Mouse (Mus musculus) limb, embryonic 11.5 days (tissue): ENCODE results near the gene Rpf2. TPM values are rescaled to one million over a fixed set of nuclear protein-coding genes. Genes with fewer than 3 reads are reported as not detected.

Source experiments
- ATAC-seq: fragments of 200-750 bp; cut with Nextera tagmentation; 2 replicates; pipeline ENCODE4 v1.8.0; 2017; ENCODE audit warnings: low read depth; ENCODE audit not compliant: insufficient number of reproducible peaks, low FRiP score, low TSS enrichment
- DNase-seq: peaks from one replicate; pipeline ENCODE4 v3.0.0-alpha.2; 2015; ENCODE audit warnings: low spot score
- H3K27ac ChIP-seq: fragments of 300-500 bp; sonication (generic); replicated peaks from 2 replicates; pipeline ENCODE4 v1.5.1; 2014; ENCODE audit warnings: low read depth, mild to moderate bottlenecking, low read length
- H3K27me3 ChIP-seq: fragments of 300-500 bp; sonication (generic); 2 replicates; pipeline ENCODE4 v1.6.1; 2014; ENCODE audit warnings: mild to moderate bottlenecking, low read length, mixed read lengths; ENCODE audit not compliant: control insufficient read depth, insufficient read depth
- H3K36me3 ChIP-seq: fragments of 300-500 bp; sonication (generic); 2 replicates; pipeline ENCODE4 v1.6.1; 2014; ENCODE audit warnings: mild to moderate bottlenecking, low read length, moderate library complexity, mixed read lengths; ENCODE audit not compliant: control insufficient read depth, insufficient read depth
- H3K4me1 ChIP-seq: fragments of 300-500 bp; sonication (generic); 2 replicates; pipeline ENCODE4 v1.6.1; 2014; ENCODE audit warnings: low read length, mixed read lengths; ENCODE audit not compliant: control insufficient read depth, insufficient read depth
- H3K4me2 ChIP-seq: fragments of 300-500 bp; sonication (generic); 2 replicates; pipeline ENCODE4 v1.6.1; 2014; ENCODE audit warnings: low read depth, mild to moderate bottlenecking, moderate library complexity; ENCODE audit not compliant: severe bottlenecking
- H3K4me3 ChIP-seq: fragments of 300-500 bp; sonication (generic); 2 replicates; pipeline ENCODE4 v1.5.1; 2014; ENCODE audit warnings: low read depth, low read length
- H3K9ac ChIP-seq: fragments of 300-500 bp; sonication (generic); 2 replicates; pipeline ENCODE4 v1.6.1; 2014; ENCODE audit warnings: mild to moderate bottlenecking, low read length
- H3K9me3 ChIP-seq: fragments of 300-500 bp; sonication (generic); 2 replicates; pipeline ENCODE4 v1.6.1; 2016; ENCODE audit warnings: low read length; ENCODE audit not compliant: control insufficient read depth
- WGBS: fragments of 180-500 bp; shearing (Covaris S2); extraction: QIAGEN DNeasy Blood & Tissue Kit; methylation state at CpG from one replicate; pipeline ENCODE4 v1.1.7; 2014; 5-methylcytosine and 5-hydroxymethylcytosine counted together
- polyA plus RNA-seq: library from polyadenylated mRNA; unstranded; fragments of >200 nt; fragmentation: Nextera tagmentation; extraction: Ambion mirVana; gene quantifications from 2 replicates; pipeline ENCODE4 v1.2.1, GENCODE M21; 2014

Gene Rpf2
- polyA plus RNA-seq, result 74.8 and 76.4 TPM in 2 replicates

DNA sequence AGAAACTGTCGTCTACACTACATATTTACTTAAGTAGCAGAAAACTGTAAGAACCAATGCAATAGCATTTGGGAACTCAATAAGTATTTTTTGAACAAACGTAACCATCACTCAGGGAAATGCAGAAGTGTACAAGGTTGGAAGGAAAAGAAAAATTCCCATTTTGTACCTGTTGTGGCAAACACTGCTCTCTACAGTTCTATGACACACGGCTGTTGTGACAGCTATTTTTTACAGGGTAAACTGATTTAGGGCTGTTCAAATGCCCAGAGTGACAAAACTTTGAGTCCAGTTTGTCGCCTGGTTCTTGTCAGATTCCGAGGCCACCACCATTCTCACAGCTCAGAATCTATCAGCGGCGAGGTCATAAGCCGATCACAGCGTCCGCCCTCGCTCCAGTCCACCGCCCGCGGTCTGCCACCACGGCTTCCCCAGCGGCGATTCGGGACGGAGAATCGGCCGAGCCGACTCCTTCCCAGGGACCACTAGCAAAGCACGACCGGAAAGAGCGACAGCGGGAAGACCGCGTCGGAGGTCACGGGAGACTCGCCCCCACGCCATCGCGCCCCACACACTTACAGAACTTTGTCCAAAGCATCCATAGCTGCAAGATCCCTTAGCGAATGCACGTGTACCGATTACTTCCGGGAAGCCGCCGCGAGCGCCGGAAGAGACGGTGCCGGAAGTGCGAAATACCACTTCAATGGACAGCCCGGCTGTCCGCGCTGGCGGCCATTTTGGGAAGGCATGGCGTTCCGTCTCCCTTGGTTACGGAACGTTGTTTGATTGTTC is at the start of gene Rpf2:
Rpf2 (minus strand) TSS at position 663 of the 792 bp plus-strand sequence.
- Histone ChIP-seq H3K27ac (0 out of 2 replicates have a peak within 1 kb of the TSS, but pooled peaks have one; percentile 30), H3K4me1 (no peaks in the 10 kb centered on the region), H3K27me3 (no peaks in the 10 kb centered on the region), H3K9ac (peak within 1 kb of the TSS; percentile 63), H3K36me3 (peaks cover 33% of the 10 kb centered on the region), H3K4me3 (peak within 1 kb of the TSS; percentile 59), H3K9me3 (no peaks in the 10 kb centered on the region), H3K4me2 (peak within 1 kb of the TSS; percentile 62)
- WGBS, result under 1% methylated on average over 54 of the region's 54 CpGs
- ATAC-seq (peak; percentile 88), DNase-seq (peak; percentile 91)

GRCm38 (mm10) chr10:40292640-40293039 is 45.8 kb upstream of the Rpf2 start:
- 96% methylated on average over 6 of the region's 6 CpGs for WGBS
- DNase-seq, result no peak

DNA sequence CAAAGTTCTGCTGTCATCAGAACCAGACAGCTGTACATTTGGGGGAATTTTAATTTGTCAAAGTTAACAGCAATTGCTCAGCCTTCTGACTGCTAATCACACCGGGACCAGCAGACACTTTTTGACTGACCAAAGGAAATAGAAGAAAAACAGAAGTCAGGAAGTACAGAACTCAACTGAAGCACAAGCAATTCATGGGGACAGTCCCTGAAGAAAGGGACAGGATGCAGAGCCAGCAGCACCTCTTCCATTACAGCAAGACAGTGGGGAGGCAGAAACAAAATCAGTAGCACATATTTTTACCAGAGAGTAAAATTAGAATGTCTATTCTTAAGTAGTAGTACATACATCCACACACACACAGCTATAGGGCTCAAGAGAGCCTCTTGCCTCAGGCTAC is 39.9 kb upstream of the Rpf2 start:
- Histone ChIP-seq H3K4me1 (no peaks in the 10 kb centered on the region), H3K4me2 (no peak overlapping the region), H3K9ac (no peak overlapping the region), H3K4me3 (no peak overlapping the region), H3K27me3 (no peaks in the 10 kb centered on the region), H3K36me3 (peaks cover 11% of the 10 kb centered on the region; the same call in 1 of the 2 replicates), H3K27ac (no peak overlapping the region), H3K9me3 (no peaks in the 10 kb centered on the region)
- no peak for ATAC-seq
- no peak for DNase-seq
- WGBS, result 95% methylated on average over 1 of the region's 1 CpGs

More at GRCm38 (mm10) chr10:40292640-40293039, 45.8 kb upstream of the Rpf2 start:
- H3K9ac ChIP-seq, result no peak overlapping the region
- H3K4me2 ChIP-seq, result no peak overlapping the region
- ATAC-seq, result no peak
- no peaks in the 10 kb centered on the region for H3K9me3 ChIP-seq
- H3K36me3 ChIP-seq, result peaks cover 8% of the 10 kb centered on the region; the same call in 1 of the 2 replicates
- H3K27me3 ChIP-seq, result no peaks in the 10 kb centered on the region
- H3K4me1 ChIP-seq, result no peaks in the 10 kb centered on the region
- H3K4me3 ChIP-seq, result no peak overlapping the region
- no peak overlapping the region for H3K27ac ChIP-seq

DNA sequence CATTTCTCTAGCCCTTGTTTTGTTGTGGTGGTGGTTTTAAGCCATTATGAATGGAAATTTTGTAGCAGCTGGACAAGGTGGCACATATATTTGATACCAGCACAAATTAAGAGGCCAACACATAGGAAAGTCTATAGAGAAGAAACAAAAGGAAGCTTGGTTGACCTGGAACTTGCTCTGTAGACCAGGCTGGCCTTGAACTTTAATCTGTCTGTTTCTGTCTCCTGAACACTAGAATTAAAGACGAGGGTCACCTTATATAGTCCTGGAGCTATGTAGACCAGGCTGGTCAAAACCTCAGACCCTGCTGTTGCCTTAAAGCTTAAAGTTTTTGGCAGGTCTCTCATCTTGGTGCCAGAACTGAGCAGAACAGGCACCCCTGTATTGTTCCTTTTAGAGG is 38.7 kb upstream of the Rpf2 start:
- DNase-seq, result no peak
- H3K27ac ChIP-seq, result no peak overlapping the region
- H3K36me3 ChIP-seq, result peaks cover 7% of the 10 kb centered on the region; the same call in 1 of the 2 replicates
- H3K27me3 ChIP-seq, result no peaks in the 10 kb centered on the region
- WGBS, result 84% methylated on average over 1 of the region's 1 CpGs
- H3K4me1 ChIP-seq, result no peaks in the 10 kb centered on the region
- no peak overlapping the region for H3K4me2 ChIP-seq
- no peak overlapping the region for H3K4me3 ChIP-seq
- no peaks in the 10 kb centered on the region for H3K9me3 ChIP-seq
- no peak for ATAC-seq
- H3K9ac ChIP-seq, result no peak overlapping the region

DNA sequence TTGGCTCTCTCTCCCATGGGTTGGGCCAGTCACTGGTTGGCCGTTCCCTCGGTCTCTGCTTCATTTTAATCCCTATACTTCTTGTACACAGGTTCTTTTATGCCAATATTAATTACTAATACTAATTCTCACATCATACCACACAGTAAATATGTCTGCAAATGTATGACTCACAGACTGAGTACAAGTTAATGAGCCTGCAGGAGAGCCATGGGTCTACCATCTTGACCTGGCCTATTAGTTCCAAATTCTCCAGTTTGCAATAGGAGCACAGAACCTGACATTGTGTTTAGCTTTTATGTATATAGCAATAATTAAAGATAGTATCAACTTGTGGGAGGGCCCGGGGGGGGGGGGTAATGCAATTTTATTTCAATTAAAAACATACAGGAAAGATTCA is 38.2 kb upstream of the Rpf2 start:
- no peak overlapping the region for H3K9ac ChIP-seq
- H3K27me3 ChIP-seq, result no peaks in the 10 kb centered on the region
- ATAC-seq (no peak), DNase-seq (no peak)
- 89% methylated on average over 3 of the region's 3 CpGs for WGBS
- peaks cover 6% of the 10 kb centered on the region; the same call in 1 of the 2 replicates for H3K36me3 ChIP-seq
- H3K4me1 ChIP-seq, result no peaks in the 10 kb centered on the region
- no peak overlapping the region for H3K27ac ChIP-seq
- H3K4me3 ChIP-seq, result no peak overlapping the region
- no peaks in the 10 kb centered on the region for H3K9me3 ChIP-seq
- no peak overlapping the region for H3K4me2 ChIP-seq

DNA sequence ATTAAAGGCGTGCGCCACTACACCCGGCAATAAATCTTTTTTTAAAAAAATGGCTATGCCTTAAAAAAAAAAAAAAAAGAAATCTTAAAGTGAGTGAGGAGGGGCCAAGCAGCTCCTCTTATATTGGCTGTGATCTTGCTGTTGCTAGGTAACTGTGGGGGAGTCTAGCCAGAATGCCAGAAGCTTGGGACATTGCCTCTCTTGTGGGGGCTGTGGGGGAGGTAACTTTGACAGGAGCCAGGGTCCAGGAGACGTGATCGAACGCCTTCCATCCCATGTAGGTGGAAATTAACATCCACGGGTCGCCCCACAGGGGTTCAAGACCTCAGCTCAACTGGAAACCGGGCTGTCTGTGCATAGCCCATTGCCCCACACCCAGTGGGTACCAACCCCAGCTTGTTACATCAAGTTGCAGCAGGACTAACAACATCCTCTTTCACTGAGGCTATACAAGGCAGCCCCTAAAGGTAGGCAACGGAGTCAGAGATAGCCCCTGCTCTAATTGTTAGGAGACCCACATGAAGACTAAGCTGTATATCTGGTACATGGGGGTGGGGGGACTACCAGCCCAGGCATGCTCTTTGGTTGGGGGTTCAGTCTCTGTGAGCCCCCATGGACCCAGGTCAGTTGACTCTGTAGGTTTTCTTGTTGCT is 37.5 kb upstream of the Rpf2 start:
- Histone ChIP-seq H3K9me3 (no peaks in the 10 kb centered on the region), H3K27ac (no peak overlapping the region), H3K4me1 (no peaks in the 10 kb centered on the region), H3K4me2 (no peak overlapping the region), H3K9ac (no peak overlapping the region), H3K36me3 (peaks cover 6% of the 10 kb centered on the region; the same call in 1 of the 2 replicates), H3K4me3 (no peak overlapping the region), H3K27me3 (no peaks in the 10 kb centered on the region)
- WGBS, result 89% methylated on average over 10 of the region's 10 CpGs
- ATAC-seq (no peak), DNase-seq (no peak)

DNA sequence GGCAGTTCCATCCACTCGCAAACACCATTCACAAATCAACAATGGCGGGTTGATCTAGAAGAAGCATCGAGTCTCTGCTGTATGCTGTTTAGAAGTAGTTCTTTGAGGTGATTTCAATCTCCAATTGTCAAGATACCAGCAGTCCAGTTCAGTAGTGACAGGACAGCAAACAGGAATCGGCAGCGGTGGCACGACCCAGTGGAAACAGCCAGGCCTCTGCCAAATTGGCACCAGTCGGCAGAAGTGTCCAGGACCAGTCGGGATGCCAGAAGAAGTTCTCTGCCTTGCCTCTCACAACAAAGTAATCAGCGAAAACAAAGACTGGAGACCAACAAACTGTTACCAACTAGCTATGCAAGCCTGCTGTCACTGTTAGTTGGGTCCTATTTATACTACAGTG is 36.8 kb upstream of the Rpf2 start:
- no peak for ATAC-seq
- Histone ChIP-seq H3K27ac (no peak overlapping the region), H3K36me3 (peaks cover 6% of the 10 kb centered on the region; the same call in 1 of the 2 replicates), H3K4me2 (no peak overlapping the region), H3K9me3 (no peaks in the 10 kb centered on the region), H3K4me1 (no peaks in the 10 kb centered on the region), H3K9ac (no peak overlapping the region), H3K4me3 (no peak overlapping the region), H3K27me3 (no peaks in the 10 kb centered on the region)
- 93% methylated on average over 9 of the region's 9 CpGs for WGBS
- DNase-seq, result no peak

GRCm38 (mm10) chr10:40281565-40281964 is 34.7 kb upstream of the Rpf2 start:
- Histone ChIP-seq H3K9me3 (no peaks in the 10 kb centered on the region), H3K9ac (no peak overlapping the region), H3K27ac (no peak overlapping the region), H3K4me2 (no peak overlapping the region), H3K4me1 (no peaks in the 10 kb centered on the region), H3K27me3 (no peaks in the 10 kb centered on the region), H3K36me3 (peaks cover 3% of the 10 kb centered on the region; the same call in 1 of the 2 replicates), H3K4me3 (no peak overlapping the region)
- WGBS, result 95% methylated on average over 2 of the region's 2 CpGs
- DNase-seq (no peak), ATAC-seq (no peak)
